Comparison of ENCODE assay signal across 29 mouse cellular contexts in the genomic region with DNA sequence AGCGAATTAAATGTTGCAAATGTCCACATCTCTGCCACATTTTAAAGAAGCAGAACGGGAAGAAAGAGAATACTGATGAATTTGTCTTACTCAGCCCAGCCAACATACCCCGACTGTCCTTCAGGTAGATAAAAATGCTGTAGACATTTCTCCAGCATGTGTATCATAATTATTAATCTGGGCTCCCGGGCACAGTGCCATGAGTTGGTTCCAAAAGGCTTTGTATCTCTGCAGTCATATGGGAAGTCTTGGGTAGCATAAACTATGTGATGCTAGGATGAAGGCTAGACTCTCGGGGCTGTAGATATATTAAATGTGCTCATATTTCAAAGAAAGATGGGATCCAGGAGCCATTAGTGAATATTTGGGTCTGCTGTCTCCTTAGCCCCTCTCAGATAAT. TPM values are rescaled to one million over a fixed set of nuclear protein-coding genes. Genes with fewer than 3 reads are reported as not detected.
DNase-seq lines count a peak whose midpoint lies in the region; ATAC-seq lines count a peak whose summit lies in the region.
"Had no signal": no experiment of that assay in that cellular context is flagged by ENCODE, and none has a peak within 500 bp of the region (broad histone marks: within the 10 kb centered on the region; RNA-seq: fewer than 3 reads in every experiment).

No protein-coding gene starts in this region.

- H3K36me3 ChIP-seq in midbrain, embryonic 14.5 days (ENCODE audit: control insufficient read depth, insufficient read depth, low read length) = no peaks in the 10 kb centered on the region
- H3K36me3 ChIP-seq in midbrain, embryonic 11.5 days (ENCODE audit: control insufficient read depth, insufficient read depth, low read length) = no peaks in the 10 kb centered on the region
- H3K36me3 ChIP-seq in intestine, embryonic 16.5 days (ENCODE audit: control insufficient read depth, insufficient read depth, low read length) = no peaks in the 10 kb centered on the region
- H3K36me3 ChIP-seq: embryonic facial prominence, embryonic 10.5 days; embryonic facial prominence, embryonic 15.5 days; forebrain, embryonic 12.5 days; heart, embryonic 13.5 days; limb, embryonic 13.5 days had no signal

- no peaks in the 10 kb centered on the region for H3K27me3 ChIP-seq in midbrain, embryonic 14.5 days (ENCODE audit: control insufficient read depth, insufficient read depth, low read length)
- no peaks in the 10 kb centered on the region for H3K27me3 ChIP-seq in midbrain, embryonic 11.5 days (ENCODE audit: control insufficient read depth, insufficient read depth, low read length)
- no peaks in the 10 kb centered on the region for H3K27me3 ChIP-seq in intestine, embryonic 16.5 days (replicated peaks; ENCODE audit: control insufficient read depth, insufficient read depth, low read length)
- H3K27me3 ChIP-seq: embryonic facial prominence, embryonic 15.5 days; forebrain, embryonic 12.5 days; heart, embryonic 13.5 days; limb, embryonic 13.5 days; megakaryocyte, embryonic 14.5 days; Patski had no signal

- no peak overlapping the region; the same call in 1 of the 2 replicates for H3K27ac ChIP-seq in midbrain, embryonic 14.5 days (replicated peaks; ENCODE audit: low read depth, low read length)
- no peak overlapping the region for H3K27ac ChIP-seq in midbrain, embryonic 11.5 days (ENCODE audit: low read depth, low read length)
- H3K27ac ChIP-seq in intestine, embryonic 16.5 days (ENCODE audit: low read length) = no peak overlapping the region
- H3K27ac ChIP-seq: embryonic facial prominence, embryonic 10.5 days; embryonic facial prominence, embryonic 15.5 days; forebrain, embryonic 12.5 days; heart, embryonic 13.5 days; left cerebral cortex, adult 2 months; limb, embryonic 13.5 days had no signal

- WGBS in midbrain, embryonic 14.5 days = 68% methylated on average over 5 of the region's 5 CpGs
- 89% methylated on average over 5 of the region's 5 CpGs for WGBS in midbrain, embryonic 11.5 days
- 67% methylated on average over 5 of the region's 5 CpGs for WGBS in intestine, embryonic 16.5 days

- peak; percentile 44 for DNase-seq in cerebellum, adult 18-20 months
- DNase-seq in cerebellum, adult 11 months = no peak
- peak; percentile 39 for DNase-seq in midbrain, embryonic 14.5 days
- DNase-seq in midbrain, embryonic 11.5 days (ENCODE audit: low spot score, missing footprints) = no peak
- peak; percentile 15 for DNase-seq in cerebellum, adult 8-10 months
- peak; percentile 61 to 81 for DNase-seq in cerebellum, postnatal 25 days
- DNase-seq in frontal cortex, postnatal 14 days (ENCODE audit: low spot score in 2 of 2) = no peak
- DNase-seq: adrenal gland, postnatal 10 days; forebrain, postnatal 0 days; gastrocnemius, postnatal 10 days; heart, postnatal 10 days; kidney, adult 9 months; kidney, postnatal 10 days; lung, postnatal 36 days; right cerebral cortex, adult 18-20 months; spleen, adult 18-20 months; thymus, postnatal 14 days had no signal

- H3K9me3 ChIP-seq in midbrain, embryonic 14.5 days (ENCODE audit: control insufficient read depth, low read length) = no peaks in the 10 kb centered on the region
- no peaks in the 10 kb centered on the region for H3K9me3 ChIP-seq in midbrain, embryonic 11.5 days (ENCODE audit: control insufficient read depth, low read length)
- no peaks in the 10 kb centered on the region for H3K9me3 ChIP-seq in intestine, embryonic 16.5 days (ENCODE audit: control insufficient read depth, low read length)
- H3K9me3 ChIP-seq: embryonic facial prominence, embryonic 10.5 days; embryonic facial prominence, embryonic 15.5 days; forebrain, embryonic 12.5 days; heart, embryonic 13.5 days; limb, embryonic 13.5 days had no signal

- H3K4me1 ChIP-seq in midbrain, embryonic 14.5 days (ENCODE audit: control insufficient read depth, insufficient read depth, low read length) = no peaks in the 10 kb centered on the region
- H3K4me1 ChIP-seq in midbrain, embryonic 11.5 days (ENCODE audit: control insufficient read depth, insufficient read depth, low read length) = no peaks in the 10 kb centered on the region
- no peaks in the 10 kb centered on the region for H3K4me1 ChIP-seq in intestine, embryonic 16.5 days (ENCODE audit: control insufficient read depth, insufficient read depth, low read length)
- H3K4me1 ChIP-seq: embryonic facial prominence, embryonic 10.5 days; forebrain, embryonic 12.5 days; megakaryocyte, embryonic 14.5 days had no signal

- no peak for ATAC-seq in midbrain, embryonic 14.5 days (ENCODE audit: low FRiP score, low TSS enrichment)
- no peak for ATAC-seq in midbrain, embryonic 11.5 days (ENCODE audit: low FRiP score)
- no peak for ATAC-seq in intestine, embryonic 16.5 days
- ATAC-seq: forebrain, postnatal 0 days; hindbrain, embryonic 16.5 days; intestine, postnatal 0 days; Patski had no signal

- H3K9ac ChIP-seq in midbrain, embryonic 14.5 days (replicated peaks; ENCODE audit: low read length) = no peak overlapping the region
- no peak overlapping the region for H3K9ac ChIP-seq in midbrain, embryonic 11.5 days (ENCODE audit: low read length)
- no peak overlapping the region for H3K9ac ChIP-seq in intestine, embryonic 16.5 days (ENCODE audit: low read depth, low read length)
- H3K9ac ChIP-seq: embryonic facial prominence, embryonic 15.5 days; forebrain, embryonic 12.5 days; forebrain, postnatal 0 days; heart, embryonic 13.5 days; limb, embryonic 13.5 days had no signal

- H3K4me3 ChIP-seq in midbrain, embryonic 14.5 days (replicated peaks; ENCODE audit: low read depth, low read length) = no peak overlapping the region
- no peak overlapping the region for H3K4me3 ChIP-seq in midbrain, embryonic 11.5 days (ENCODE audit: low read depth, low read length)
- no peak overlapping the region for H3K4me3 ChIP-seq in intestine, embryonic 16.5 days (ENCODE audit: low read length)
- H3K4me3 ChIP-seq: embryonic facial prominence, embryonic 10.5 days; embryonic facial prominence, embryonic 15.5 days; forebrain, embryonic 12.5 days; heart, embryonic 13.5 days; left cerebral cortex, adult 2 months; limb, embryonic 13.5 days; megakaryocyte, embryonic 14.5 days had no signal

- no peak overlapping the region for H3K4me2 ChIP-seq in midbrain, embryonic 14.5 days (ENCODE audit: low read length)
- no peak overlapping the region for H3K4me2 ChIP-seq in midbrain, embryonic 11.5 days
- H3K4me2 ChIP-seq in intestine, embryonic 16.5 days (ENCODE audit: low read depth, low read length) = no peak overlapping the region
- H3K4me2 ChIP-seq: embryonic facial prominence, embryonic 15.5 days; forebrain, embryonic 12.5 days; heart, embryonic 13.5 days; limb, embryonic 13.5 days; liver, embryonic 11.5 days had no signal

RNA-seq across cellular contexts. Expression of a gene that starts 53.1 kb away (rescaled TPM):
- polyA plus RNA-seq in midbrain, embryonic 14.5 days (2014; fragmentation: Nextera tagmentation; extraction: Ambion mirVana) = 99.5 and 99.6 TPM in 2 replicates
- polyA plus RNA-seq in midbrain, embryonic 11.5 days (2014; fragmentation: Nextera tagmentation; extraction: Ambion mirVana) = 135 and 150 TPM in 2 replicates
- polyA plus RNA-seq in intestine, embryonic 16.5 days (2015; fragmentation: Nextera tagmentation; extraction: Ambion mirVana) = 97.1 and 102 TPM in 2 replicates

Comparison
In these comparisons a context has a peak if more than half of its experiments do, and no peak if none do; other contexts are left out.
1. DNase-seq: peak in cerebellum, adult 18-20 months (2 of 2), midbrain, embryonic 14.5 days (single experiment), cerebellum, adult 8-10 months (single experiment) and cerebellum, postnatal 25 days (2 of 2); none in cerebellum, adult 11 months (single experiment), midbrain, embryonic 11.5 days (single experiment) and frontal cortex, postnatal 14 days (0 of 2).